Mouse (Mus musculus): ENCODE data around the gene Tex29. TPM values are rescaled to one million over a fixed set of nuclear protein-coding genes. Genes with fewer than 3 reads are reported as not detected.

Tex29 gene
- total and polyA plus RNA-seq, 2 experiments from 2014 or later, result not detected

- no peak overlapping the region for H3K4me2 ChIP-seq (ENCODE audit: low read depth, low read length, poor library complexity, severe bottlenecking)
- no peaks in the 10 kb centered on the region for H3K36me3 ChIP-seq (ENCODE audit: insufficient read depth, low read length)
- H3K4me3 ChIP-seq (ENCODE audit: low read depth, low read length), result no peak overlapping the region
- peaks cover 11% of the 10 kb centered on the region; the same call in 1 of the 2 replicates for H3K4me1 ChIP-seq (ENCODE audit: insufficient read depth, low read length)
- H3K9me3 ChIP-seq (ENCODE audit: low read length), result no peaks in the 10 kb centered on the region; the same call in 1 of the 2 replicates
- TF ChIP-seq CTCF (IDR thresholded peaks at IDR 0.05), result no peak
- H3K27ac ChIP-seq (ENCODE audit: low read depth, low read length), result peak overlapping the region; percentile 84
- no peaks in the 10 kb centered on the region for H3K27me3 ChIP-seq (ENCODE audit: insufficient read depth, low read length)
- WGBS, result 91% methylated on average over 2 of the region's 2 CpGs
- ATAC-seq (ENCODE audit: low FRiP score) (peak; percentile 65), DNase-seq (ENCODE audit: low spot score) (no peak)
- 0 out of 2 replicates have a peak overlapping the region, but pooled peaks have one; percentile 1 for H3K9ac ChIP-seq (replicated peaks; ENCODE audit: low read length, poor library complexity, severe bottlenecking)
Measured at GRCm38 (mm10) chr8:11886824-11887223, 46.5 kb downstream of the Tex29 start.

- DNase-seq (ENCODE audit: low spot score), result no peak
- no peak for ATAC-seq (ENCODE audit: low FRiP score)
- no peak for TF ChIP-seq CTCF (IDR thresholded peaks at IDR 0.05)
Measured at GRCm38 (mm10) chr8:11889156-11890018, 49.1 kb downstream of the Tex29 start.

DNA sequence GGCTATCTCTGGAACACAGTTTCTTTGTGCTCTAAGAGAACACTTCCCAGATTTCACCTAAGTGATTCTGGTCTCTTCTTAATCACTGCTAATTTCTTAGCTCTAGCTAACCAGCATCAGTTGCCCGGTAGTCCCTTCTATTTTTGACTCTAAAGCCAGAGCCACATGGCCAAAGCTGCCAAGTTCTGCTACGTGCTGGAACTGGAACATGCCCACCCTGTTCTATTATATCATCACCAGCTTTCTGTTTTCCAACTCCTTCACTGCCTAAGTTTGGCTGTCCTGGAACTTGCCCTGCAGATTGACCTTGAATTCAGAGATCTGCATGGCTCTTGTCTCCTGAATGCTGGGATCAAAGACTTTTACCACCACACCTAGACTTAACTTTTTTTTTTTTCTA is 52.5 kb downstream of the Tex29 start:
- H3K4me3 ChIP-seq (ENCODE audit: low read depth, low read length), result no peak overlapping the region
- no peak for DNase-seq (ENCODE audit: low spot score)
- 89% methylated on average over 2 of the region's 2 CpGs for WGBS
- H3K4me1 ChIP-seq (ENCODE audit: insufficient read depth, low read length), result no peaks in the 10 kb centered on the region
- H3K27ac ChIP-seq (ENCODE audit: low read depth, low read length), result no peak overlapping the region
- H3K9me3 ChIP-seq (ENCODE audit: low read length), result no peaks in the 10 kb centered on the region
- no peak overlapping the region for H3K9ac ChIP-seq (replicated peaks; ENCODE audit: low read length, poor library complexity, severe bottlenecking)
- ATAC-seq (ENCODE audit: low FRiP score), result no peak
- no peaks in the 10 kb centered on the region for H3K36me3 ChIP-seq (ENCODE audit: insufficient read depth, low read length)
- no peaks in the 10 kb centered on the region for H3K27me3 ChIP-seq (ENCODE audit: insufficient read depth, low read length)
- no peak for TF ChIP-seq CTCF (IDR thresholded peaks at IDR 0.05)
- H3K4me2 ChIP-seq (ENCODE audit: low read depth, low read length, poor library complexity, severe bottlenecking), result no peak overlapping the region

More at GRCm38 (mm10) chr8:11889156-11890018, 49.1 kb downstream of the Tex29 start:
- WGBS, result 35% methylated on average over 7 of the region's 7 CpGs
- Histone ChIP-seq H3K4me3 (ENCODE audit: low read depth, low read length) (no peak overlapping the region), H3K4me1 (ENCODE audit: insufficient read depth, low read length) (peaks cover 11% of the 10 kb centered on the region; the same call in 1 of the 2 replicates), H3K4me2 (ENCODE audit: low read depth, low read length, poor library complexity, severe bottlenecking) (no peak overlapping the region), H3K9me3 (ENCODE audit: low read length) (no peaks in the 10 kb centered on the region), H3K36me3 (ENCODE audit: insufficient read depth, low read length) (no peaks in the 10 kb centered on the region), H3K27me3 (ENCODE audit: insufficient read depth, low read length) (no peaks in the 10 kb centered on the region), H3K27ac (ENCODE audit: low read depth, low read length) (no peak overlapping the region), H3K9ac (replicated peaks; ENCODE audit: low read length, poor library complexity, severe bottlenecking) (no peak overlapping the region)

GRCm38 (mm10) chr8:11896022-11896662 is 55.9 kb downstream of the Tex29 start:
- no peak overlapping the region for H3K27ac ChIP-seq (ENCODE audit: low read depth, low read length)
- no peak overlapping the region for H3K4me3 ChIP-seq (ENCODE audit: low read depth, low read length)
- no peaks in the 10 kb centered on the region for H3K9me3 ChIP-seq (ENCODE audit: low read length)
- H3K9ac ChIP-seq (replicated peaks; ENCODE audit: low read length, poor library complexity, severe bottlenecking), result no peak overlapping the region
- no peak for ATAC-seq (ENCODE audit: low FRiP score)
- DNase-seq (ENCODE audit: low spot score), result no peak
- H3K27me3 ChIP-seq (ENCODE audit: insufficient read depth, low read length), result no peaks in the 10 kb centered on the region
- 63% methylated on average over 13 of the region's 13 CpGs for WGBS
- H3K36me3 ChIP-seq (ENCODE audit: insufficient read depth, low read length), result no peaks in the 10 kb centered on the region
- TF ChIP-seq CTCF (IDR thresholded peaks at IDR 0.05), result no peak
- H3K4me1 ChIP-seq (ENCODE audit: insufficient read depth, low read length), result no peaks in the 10 kb centered on the region
- H3K4me2 ChIP-seq (ENCODE audit: low read depth, low read length, poor library complexity, severe bottlenecking), result no peak overlapping the region

DNA sequence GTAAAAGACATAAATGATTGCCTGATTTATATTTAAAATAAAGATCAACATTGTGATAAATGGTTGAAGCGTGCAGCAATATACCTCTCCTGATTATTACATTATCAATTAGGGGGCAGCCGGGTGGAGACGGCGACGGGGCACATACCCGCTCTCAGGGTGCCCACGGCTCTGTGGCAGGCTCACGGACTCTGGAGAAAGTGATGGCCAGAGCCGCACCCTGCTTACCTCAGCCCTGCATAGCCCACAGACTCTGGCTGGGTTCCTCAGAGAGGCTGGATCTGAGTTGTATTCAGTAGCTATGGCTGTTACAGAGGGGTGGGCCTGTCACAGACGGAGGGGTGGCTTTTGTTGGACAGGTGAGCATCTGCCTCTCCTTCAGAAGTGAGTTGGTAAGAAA is 56.4 kb downstream of the Tex29 start:
- no peaks in the 10 kb centered on the region for H3K36me3 ChIP-seq (ENCODE audit: insufficient read depth, low read length)
- no peaks in the 10 kb centered on the region for H3K27me3 ChIP-seq (ENCODE audit: insufficient read depth, low read length)
- DNase-seq (ENCODE audit: low spot score), result no peak
- no peak overlapping the region for H3K27ac ChIP-seq (ENCODE audit: low read depth, low read length)
- no peak overlapping the region for H3K9ac ChIP-seq (replicated peaks; ENCODE audit: low read length, poor library complexity, severe bottlenecking)
- ATAC-seq (ENCODE audit: low FRiP score), result no peak
- no peak overlapping the region for H3K4me3 ChIP-seq (ENCODE audit: low read depth, low read length)
- H3K4me2 ChIP-seq (ENCODE audit: low read depth, low read length, poor library complexity, severe bottlenecking), result no peak overlapping the region
- WGBS, result 65% methylated on average over 10 of the region's 10 CpGs
- no peaks in the 10 kb centered on the region for H3K4me1 ChIP-seq (ENCODE audit: insufficient read depth, low read length)
- TF ChIP-seq CTCF (IDR thresholded peaks at IDR 0.05), result no peak
- H3K9me3 ChIP-seq (ENCODE audit: low read length), result no peaks in the 10 kb centered on the region

GRCm38 (mm10) chr8:11898814-11899213 is 58.5 kb downstream of the Tex29 start:
- Histone ChIP-seq H3K27me3 (ENCODE audit: insufficient read depth, low read length) (no peaks in the 10 kb centered on the region), H3K9me3 (ENCODE audit: low read length) (no peaks in the 10 kb centered on the region), H3K4me2 (ENCODE audit: low read depth, low read length, poor library complexity, severe bottlenecking) (no peak overlapping the region), H3K4me1 (ENCODE audit: insufficient read depth, low read length) (no peaks in the 10 kb centered on the region), H3K4me3 (ENCODE audit: low read depth, low read length) (no peak overlapping the region), H3K36me3 (ENCODE audit: insufficient read depth, low read length) (no peaks in the 10 kb centered on the region), H3K9ac (replicated peaks; ENCODE audit: low read length, poor library complexity, severe bottlenecking) (no peak overlapping the region), H3K27ac (ENCODE audit: low read depth, low read length) (no peak overlapping the region)
- DNase-seq (ENCODE audit: low spot score) (no peak), ATAC-seq (ENCODE audit: low FRiP score) (no peak)
- no peak for TF ChIP-seq CTCF (IDR thresholded peaks at IDR 0.05)
- WGBS, result 92% methylated on average over 1 of the region's 1 CpGs

Other genes with a start within 250 kb of the Tex29 start
- gene Ankrd10, start 204.7 kb upstream of the Tex29 start, total RNA-seq (2014; rRNA removed), result 126 and 127 TPM in 2 replicates
- gene Ankrd10, start 204.7 kb upstream of the Tex29 start, polyA plus RNA-seq (2015; fragmentation: Nextera tagmentation; extraction: Ambion mirVana), result 75.1 and 86.0 TPM in 2 replicates
- not detected in 2 replicates for gene 1700016D06Rik, start 139.4 kb upstream of the Tex29 start, total RNA-seq (2014; rRNA removed)
- 0.47 and 0.48 TPM in 2 replicates for gene 1700016D06Rik, start 139.4 kb upstream of the Tex29 start, polyA plus RNA-seq (2015; fragmentation: Nextera tagmentation; extraction: Ambion mirVana)
- 87.5 and 124 TPM in 2 replicates for gene Arhgef7, start 112.8 kb upstream of the Tex29 start, total RNA-seq (2014; rRNA removed)
- gene Arhgef7, start 112.8 kb upstream of the Tex29 start, polyA plus RNA-seq (2015; fragmentation: Nextera tagmentation; extraction: Ambion mirVana), result 54.3 and 55.3 TPM in 2 replicates

All from midbrain, postnatal 0 days (tissue).